ENCODE assay signal across 20 mouse cellular contexts in the genomic region with DNA sequence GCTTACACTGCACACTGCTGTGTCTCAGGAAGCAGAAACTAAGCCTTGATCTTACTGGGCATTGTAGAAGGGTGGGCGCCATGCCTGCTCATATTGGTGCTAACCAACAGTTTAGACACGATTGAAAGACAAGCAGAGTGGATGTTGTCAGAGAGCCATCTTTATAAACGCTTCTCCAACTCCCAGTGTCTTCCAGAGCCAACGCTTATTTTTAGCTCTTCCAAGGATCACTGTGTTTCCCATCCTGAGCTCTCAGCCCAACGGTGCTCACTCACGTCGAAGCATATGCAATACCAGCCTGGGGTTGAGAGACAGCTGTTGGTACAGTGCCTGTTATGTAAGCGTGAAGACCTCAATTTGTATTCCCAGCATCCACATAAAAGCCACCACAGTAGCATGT.
A peak's percentile ranks its signal among the peaks of the same experiment; 100 is the strongest.
DNase-seq lines count a peak whose midpoint lies in the region; ATAC-seq and TF ChIP-seq lines count a peak whose summit lies in the region.
"Had no signal": no experiment of that assay in that cellular context is flagged by ENCODE, and none has a peak within 500 bp of the region (broad histone marks: within the 10 kb centered on the region; RNA-seq: fewer than 3 reads in every experiment).

No protein-coding gene starts in this region.

- H3K9me3 ChIP-seq in hindbrain, embryonic 13.5 days, result no peaks in the 10 kb centered on the region
- no peaks in the 10 kb centered on the region; the same call in 1 of the 2 replicates for H3K9me3 ChIP-seq in hindbrain, embryonic 16.5 days (ENCODE audit: control insufficient read depth, low read length)
- H3K9me3 ChIP-seq in stomach, postnatal 0 days (ENCODE audit: control insufficient read depth, low read length), result no peaks in the 10 kb centered on the region
- H3K9me3 ChIP-seq in midbrain, embryonic 10.5 days (replicated peaks), result peaks cover 5% of the 10 kb centered on the region; the same call in 1 of the 2 replicates
- H3K9me3 ChIP-seq: embryonic facial prominence, embryonic 13.5 days; neural tube, embryonic 15.5 days had no signal

- no peak overlapping the region for H3K4me2 ChIP-seq in hindbrain, embryonic 13.5 days
- H3K4me2 ChIP-seq in hindbrain, embryonic 16.5 days (ENCODE audit: low read length), result no peak overlapping the region
- H3K4me2 ChIP-seq in stomach, postnatal 0 days (replicated peaks; ENCODE audit: low read depth), result no peak overlapping the region
- H3K4me2 ChIP-seq: embryonic facial prominence, embryonic 13.5 days; neural tube, embryonic 15.5 days had no signal

- H3K9ac ChIP-seq in hindbrain, embryonic 13.5 days, result no peak overlapping the region
- no peak overlapping the region for H3K9ac ChIP-seq in hindbrain, embryonic 16.5 days (ENCODE audit: low read depth, low read length)
- H3K9ac ChIP-seq in stomach, postnatal 0 days (ENCODE audit: low read length), result no peak overlapping the region
- H3K9ac ChIP-seq: embryonic facial prominence, embryonic 13.5 days; liver, postnatal 0 days; neural tube, embryonic 15.5 days had no signal

- no peak for ATAC-seq in hindbrain, embryonic 13.5 days (ENCODE audit: low FRiP score)
- no peak for ATAC-seq in hindbrain, embryonic 16.5 days
- ATAC-seq in stomach, postnatal 0 days (ENCODE audit: low FRiP score, low TSS enrichment), result no peak
- ATAC-seq: inflammation-experienced regulatory T-cells, adult 6 months; liver, postnatal 0 days; midbrain, embryonic 16.5 days had no signal

- no peaks in the 10 kb centered on the region for H3K36me3 ChIP-seq in hindbrain, embryonic 13.5 days
- no peaks in the 10 kb centered on the region for H3K36me3 ChIP-seq in hindbrain, embryonic 16.5 days (ENCODE audit: control insufficient read depth, insufficient read depth, low read length)
- H3K36me3 ChIP-seq in stomach, postnatal 0 days (ENCODE audit: control insufficient read depth, insufficient read depth, low read length), result no peaks in the 10 kb centered on the region
- no peaks in the 10 kb centered on the region for H3K36me3 ChIP-seq in midbrain, embryonic 10.5 days
- H3K36me3 ChIP-seq: embryonic facial prominence, embryonic 13.5 days; limb, embryonic 10.5 days; neural tube, embryonic 15.5 days had no signal

- no peak for TF ChIP-seq CTCF in stomach, postnatal 0 days (IDR thresholded peaks at IDR 0.05; ENCODE audit: low read depth)

- DNase-seq in right cerebral cortex, postnatal 25 days, result peak; percentile 34
- DNase-seq in right cerebral cortex, postnatal 14 days, result no peak
- DNase-seq in layer of hippocampus, postnatal 36 days, result peak; percentile 54 to 60
- no peak for DNase-seq in stomach, postnatal 0 days (ENCODE audit: low spot score)
- DNase-seq in midbrain, embryonic 10.5 days (ENCODE audit: low spot score), result no peak
- DNase-seq: adrenal gland, postnatal 36 days; cerebellum, adult 9-11 months; kidney, adult 2 months; kidney, postnatal 14 days; liver, postnatal 0 days; lung, postnatal 10 days; thymus, postnatal 36 days had no signal

- no peak for TF ChIP-seq EP300 in stomach, postnatal 0 days (optimal IDR thresholded peaks at IDR 0.05)

- 0 out of 2 replicates have a peak, but pooled peaks cover 3% of the 10 kb centered on the region for H3K27me3 ChIP-seq in hindbrain, embryonic 13.5 days
- H3K27me3 ChIP-seq in hindbrain, embryonic 16.5 days (replicated peaks; ENCODE audit: control insufficient read depth, insufficient read depth, low read length), result no peaks in the 10 kb centered on the region
- H3K27me3 ChIP-seq in stomach, postnatal 0 days (ENCODE audit: control insufficient read depth, insufficient read depth, low read length), result no peaks in the 10 kb centered on the region
- H3K27me3 ChIP-seq in midbrain, embryonic 10.5 days (ENCODE audit: low read depth, poor library complexity, severe bottlenecking), result peaks cover 38% of the 10 kb centered on the region
- H3K27me3 ChIP-seq: embryonic facial prominence, embryonic 13.5 days; neural tube, embryonic 15.5 days had no signal

- whole genome bisulfite sequencing in hindbrain, embryonic 13.5 days, result 85% methylated on average over 8 of the region's 8 CpGs
- WGBS in hindbrain, embryonic 16.5 days, result 76% methylated on average over 8 of the region's 8 CpGs
- 70% methylated on average over 8 of the region's 8 CpGs for WGBS in stomach, postnatal 0 days
- 87% methylated on average over 8 of the region's 8 CpGs for WGBS in midbrain, embryonic 10.5 days

- H3K4me3 ChIP-seq in hindbrain, embryonic 13.5 days, result no peak overlapping the region
- H3K4me3 ChIP-seq in hindbrain, embryonic 16.5 days (ENCODE audit: low read length), result no peak overlapping the region
- H3K4me3 ChIP-seq in stomach, postnatal 0 days (ENCODE audit: low read depth, low read length), result no peak overlapping the region
- no peak overlapping the region for H3K4me3 ChIP-seq in midbrain, embryonic 10.5 days
- H3K4me3 ChIP-seq: embryonic facial prominence, embryonic 13.5 days; limb, embryonic 10.5 days; megakaryocyte, embryonic 14.5 days; neural tube, embryonic 15.5 days had no signal

- peaks cover 41% of the 10 kb centered on the region for H3K4me1 ChIP-seq in hindbrain, embryonic 13.5 days (replicated peaks)
- H3K4me1 ChIP-seq in hindbrain, embryonic 16.5 days (ENCODE audit: control insufficient read depth, insufficient read depth, low read depth, low read length), result peaks cover 21% of the 10 kb centered on the region
- no peaks in the 10 kb centered on the region for H3K4me1 ChIP-seq in stomach, postnatal 0 days (replicated peaks; ENCODE audit: control insufficient read depth, insufficient read depth)
- H3K4me1 ChIP-seq in midbrain, embryonic 10.5 days, result peaks cover 41% of the 10 kb centered on the region
- H3K4me1 ChIP-seq: embryonic facial prominence, embryonic 13.5 days; limb, embryonic 10.5 days; megakaryocyte, embryonic 14.5 days had no signal

- H3K27ac ChIP-seq in hindbrain, embryonic 13.5 days, result 0 out of 2 replicates have a peak overlapping the region, but pooled peaks have one; percentile 30
- no peak overlapping the region for H3K27ac ChIP-seq in hindbrain, embryonic 16.5 days (ENCODE audit: low read depth, low read length)
- H3K27ac ChIP-seq in stomach, postnatal 0 days (replicated peaks), result no peak overlapping the region
- no peak overlapping the region for H3K27ac ChIP-seq in midbrain, embryonic 10.5 days (replicated peaks)
- H3K27ac ChIP-seq: embryonic facial prominence, embryonic 13.5 days; limb, embryonic 10.5 days; neural tube, embryonic 15.5 days had no signal

Comparison
In these comparisons a context has a peak if more than half of its experiments do, and no peak if none do; other contexts are left out.
1. DNase-seq: peak in right cerebral cortex, postnatal 25 days (single experiment) and layer of hippocampus, postnatal 36 days (2 of 2); none in right cerebral cortex, postnatal 14 days (single experiment), stomach, postnatal 0 days (single experiment) and midbrain, embryonic 10.5 days (single experiment).